Mouse (Mus musculus) testis, adult 2 months (tissue): ENCODE data around the gene Spata31d1a. TPM values are rescaled to one million over a fixed set of nuclear protein-coding genes. Genes with fewer than 3 reads are reported as not detected.
A peak's percentile ranks its signal among the peaks of the same experiment; 100 is the strongest.
"Not testable (repeated sequence)": the region's sequence is repeated elsewhere in the genome, so short reads cannot be mapped to it uniquely, and the experiment has no call there.

Source experiments
- H3K27ac ChIP-seq: fragments of 200-500 bp; 2 replicates; pipeline ENCODE4 v1.5.1; 2012; ENCODE audit warnings: low read depth, low read length; ENCODE audit not compliant: control insufficient read depth, insufficient read depth
- H3K27me3 ChIP-seq: fragments of 200-500 bp; 2 replicates; pipeline ENCODE4 v1.6.1; 2012; ENCODE audit warnings: mild to moderate bottlenecking, low read length, moderate library complexity; ENCODE audit not compliant: control insufficient read depth, insufficient read depth
- H3K36me3 ChIP-seq: fragments of 200-500 bp; 2 replicates; pipeline ENCODE4 v1.6.1; 2012; ENCODE audit warnings: mild to moderate bottlenecking, low read length; ENCODE audit not compliant: control insufficient read depth, insufficient read depth
- H3K4me1 ChIP-seq: fragments of 200-500 bp; 2 replicates; pipeline ENCODE4 v1.6.1; 2012; ENCODE audit warnings: low read length; ENCODE audit not compliant: control insufficient read depth, insufficient read depth
- H3K4me3 ChIP-seq: fragments of 200-500 bp; 2 replicates; pipeline ENCODE4 v1.5.1; 2012; ENCODE audit warnings: low read depth, mild to moderate bottlenecking, low read length, moderate library complexity, mixed read lengths; ENCODE audit not compliant: control insufficient read depth
- CTCF ChIP-seq: fragments of 200-500 bp; IDR thresholded peaks from 2 replicates; pipeline ENCODE4 v1.5.1; 2012; ENCODE audit warnings: low read depth, mild to moderate bottlenecking, inconsistent platforms, low read length, moderate library complexity; ENCODE audit not compliant: control insufficient read depth, insufficient read depth, insufficient replicate concordance
- POLR2A ChIP-seq: fragments of 200-500 bp; IDR thresholded peaks from 2 replicates; pipeline ENCODE4 v1.6.1; 2012; ENCODE audit warnings: low read depth, mild to moderate bottlenecking, inconsistent platforms, low read length, moderate library complexity; ENCODE audit not compliant: control insufficient read depth
- polyA plus RNA-seq: library from polyadenylated mRNA; depleted of rRNA; stranded (reverse); fragments of >200 nt; gene quantifications from 2 replicates; pipeline ENCODE4 v1.2.3, GENCODE M21; 2012

The Spata31d1a gene
- polyA plus RNA-seq, 1 experiment: 122 TPM

- no peaks in the 10 kb centered on the region for H3K27me3 ChIP-seq
- TF ChIP-seq POLR2A (no peak), CTCF (no peak)
- H3K27ac ChIP-seq: no peak overlapping the region
- H3K4me1 ChIP-seq: no peaks in the 10 kb centered on the region; the same call in 1 of the 2 replicates
- H3K4me3 ChIP-seq: no peak overlapping the region
- no peaks in the 10 kb centered on the region for H3K36me3 ChIP-seq
Observed at GRCm38 (mm10) chr13:59741096-59741495, 31.0 kb upstream of the Spata31d1a start.

GRCm38 (mm10) chr13:59739397-59739796 lies 29.3 kb upstream of the Spata31d1a start:
- Histone ChIP-seq H3K27ac (no peak overlapping the region), H3K36me3 (no peaks in the 10 kb centered on the region), H3K4me1 (no peaks in the 10 kb centered on the region; the same call in 1 of the 2 replicates), H3K27me3 (no peaks in the 10 kb centered on the region), H3K4me3 (no peak overlapping the region)
- no peak for TF ChIP-seq CTCF
- TF ChIP-seq POLR2A: no peak; the same call in 1 of the 2 replicates

GRCm38 (mm10) chr13:59738455-59738854 lies 28.3 kb upstream of the Spata31d1a start:
- H3K27ac ChIP-seq: no peak overlapping the region
- no peak for TF ChIP-seq CTCF
- no peak for TF ChIP-seq POLR2A
- no peak overlapping the region for H3K4me3 ChIP-seq
- H3K4me1 ChIP-seq: no peaks in the 10 kb centered on the region; the same call in 1 of the 2 replicates
- no peaks in the 10 kb centered on the region for H3K27me3 ChIP-seq
- H3K36me3 ChIP-seq: no peaks in the 10 kb centered on the region

- H3K4me3 ChIP-seq: peak overlapping the region; percentile 58
- no peak overlapping the region for H3K27ac ChIP-seq
- no peaks in the 10 kb centered on the region for H3K27me3 ChIP-seq
- TF ChIP-seq CTCF: no peak
- H3K36me3 ChIP-seq: no peaks in the 10 kb centered on the region
- H3K4me1 ChIP-seq: no peaks in the 10 kb centered on the region
Observed at GRCm38 (mm10) chr13:59735190-59735589, 25.1 kb upstream of the Spata31d1a start.

- H3K36me3 ChIP-seq, H3K4me1 ChIP-seq, H3K27ac ChIP-seq, H3K27me3 ChIP-seq: not testable (repeated sequence)
- H3K4me3 ChIP-seq: peak overlapping the region; percentile 70
Observed at GRCm38 (mm10) chr13:59734347-59734746, 24.2 kb upstream of the Spata31d1a start.

- H3K27ac ChIP-seq: peak overlapping the region; percentile 52; the same call in 1 of the 2 replicates
- H3K4me3 ChIP-seq: peak overlapping the region; percentile 67
- H3K36me3 ChIP-seq: no peaks in the 10 kb centered on the region
- TF ChIP-seq POLR2A (no peak), CTCF (no peak)
- no peaks in the 10 kb centered on the region for H3K4me1 ChIP-seq
- no peaks in the 10 kb centered on the region for H3K27me3 ChIP-seq
Observed at GRCm38 (mm10) chr13:59733936-59734335, 23.8 kb upstream of the Spata31d1a start.

GRCm38 (mm10) chr13:59731652-59732051 lies 21.5 kb upstream of the Spata31d1a start, which contains the start of gene Spata31d1d:
Gene Spata31d1d, minus strand, starts transcription at chr13:59731752.
- TF ChIP-seq CTCF (no peak), POLR2A (no peak; the same call in 1 of the 2 replicates)
- Histone ChIP-seq H3K4me3 (peak within 1 kb of the TSS; percentile 83), H3K27ac (peak within 1 kb of the TSS; percentile 40), H3K27me3 (no peaks in the 10 kb centered on the region), H3K4me1 (peaks cover 7% of the 10 kb centered on the region), H3K36me3 (no peaks in the 10 kb centered on the region)

GRCm38 (mm10) chr13:59728378-59729093 lies 18.4 kb upstream of the Spata31d1a start:
- TF ChIP-seq POLR2A (no peak), CTCF (peak; percentile 72; the same call in 1 of the 2 replicates)
- H3K36me3 ChIP-seq: no peaks in the 10 kb centered on the region
- H3K27me3 ChIP-seq: no peaks in the 10 kb centered on the region
- peaks cover 14% of the 10 kb centered on the region for H3K4me1 ChIP-seq
- no peak overlapping the region for H3K27ac ChIP-seq
- H3K4me3 ChIP-seq: peak overlapping the region; percentile 83
